Mouse (Mus musculus) erythroid progenitor cell, adult 5-6 weeks (primary cell): ENCODE measurements around the gene Cdr2. TPM values are rescaled to one million over a fixed set of nuclear protein-coding genes. Genes with fewer than 3 reads are reported as not detected.
A peak's percentile ranks its signal among the peaks of the same experiment; 100 is the strongest.
"Not testable (repeated sequence)": the region's sequence is repeated elsewhere in the genome, so short reads cannot be mapped to it uniquely, and the experiment has no call there.

ENCODE experiments used
- ATAC-seq: replicated peaks from 2 replicates; pipeline ENCODE4 v1.8.0; 2016; ENCODE audit warnings: moderate number of reproducible peaks, mild to moderate bottlenecking, moderate TSS enrichment, inconsistent platforms; ENCODE audit not compliant: poor library complexity, low FRiP score, severe bottlenecking
- total RNA-seq, 2 experiments: library from RNA; stranded (forward) in 1 of 2; stranded (reverse) in 1 of 2; fragments of 150-400 nt in 1 of 2; fragments of 186-747, 209-891 nt in 1 of 2; gene quantifications; 2 replicates each; pipeline versions ENCODE4 v1.2.3 to v1.2.4; 2015 to 2017; ENCODE audit warnings: low replicate concordance in 2 of 2

Gene Cdr2
- total RNA-seq (2015; ENCODE audit: low replicate concordance) (226 and 240 TPM in 2 replicates), total RNA-seq (2017; ENCODE audit: low replicate concordance) (362 and 391 TPM in 2 replicates)

- peak; percentile 82 for ATAC-seq
Observed at GRCm38 (mm10) chr7:120982200-120982841, at the start of gene Cdr2, which contains the start of gene Mfsd13b. TSS of gene Cdr2 (minus strand) at chr7:120982312. TSS of gene Mfsd13b (plus strand) at chr7:120982509.

GRCm38 (mm10) chr7:121029947-121030346, 47.8 kb upstream of the Cdr2 start:
- ATAC-seq = not testable (repeated sequence)

- ATAC-seq = no peak
Observed at GRCm38 (mm10) chr7:121026300-121026699, 44.2 kb upstream of the Cdr2 start.

DNA sequence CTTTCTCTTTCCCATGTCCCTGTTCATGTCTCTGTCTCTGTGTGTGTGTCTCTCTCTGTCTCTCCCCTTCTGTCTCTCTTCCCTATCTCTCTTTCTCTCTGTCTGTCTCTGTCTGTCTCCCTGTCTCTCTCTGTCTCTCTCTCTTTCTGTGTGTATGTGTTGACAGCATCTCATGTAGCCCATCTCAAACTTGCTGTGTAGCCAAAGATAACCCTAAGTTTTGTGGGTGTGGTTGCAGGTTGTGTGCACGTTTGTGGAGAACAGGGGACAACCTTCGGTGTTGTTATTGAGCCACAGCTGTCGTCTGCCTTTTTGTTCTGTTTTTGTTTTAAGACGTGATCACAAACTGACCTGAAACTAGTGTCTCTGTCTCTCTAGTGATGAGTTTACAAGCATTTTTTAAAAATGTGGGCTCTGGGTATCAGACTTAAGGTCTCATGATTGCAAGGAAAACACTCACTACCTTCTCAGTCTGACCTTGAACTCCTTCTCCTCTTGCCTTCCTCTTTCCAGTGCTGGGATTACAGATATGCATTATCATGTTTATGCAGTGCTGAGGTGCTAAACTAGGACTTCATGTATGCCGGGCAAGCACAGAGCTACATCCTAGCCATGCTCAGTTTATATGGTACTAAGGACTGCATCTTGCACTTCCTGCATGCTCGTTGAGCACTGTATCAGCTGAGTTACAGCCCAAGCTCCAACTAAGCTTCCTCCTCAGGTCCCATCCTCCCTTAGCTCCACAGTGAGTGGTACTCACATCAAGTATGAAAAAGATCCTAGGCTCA, 43.3 kb upstream of the Cdr2 start:
- no peak for ATAC-seq

DNA sequence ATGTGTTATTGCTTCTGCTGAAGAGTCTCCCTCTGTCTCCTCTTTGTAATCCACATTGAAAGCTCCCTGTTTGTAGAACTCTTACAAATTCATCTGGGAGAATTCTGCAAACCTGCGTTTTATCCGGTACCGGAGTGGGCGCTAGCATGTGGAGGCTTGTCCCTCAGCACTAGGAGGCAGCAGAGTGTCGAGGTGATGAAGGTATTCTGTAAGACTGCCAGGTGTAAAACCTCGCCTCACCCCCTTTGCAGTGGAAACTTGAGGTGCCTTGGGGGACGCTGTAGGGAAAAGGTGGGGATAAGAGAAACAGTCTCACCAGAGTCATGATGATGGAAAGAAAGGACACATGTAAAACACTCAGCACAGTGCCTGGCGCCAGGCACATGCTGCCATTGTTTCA, 38.2 kb upstream of the Cdr2 start:
- no peak for ATAC-seq

GRCm38 (mm10) chr7:121018778-121019177, 36.7 kb upstream of the Cdr2 start:
- no peak for ATAC-seq

DNA sequence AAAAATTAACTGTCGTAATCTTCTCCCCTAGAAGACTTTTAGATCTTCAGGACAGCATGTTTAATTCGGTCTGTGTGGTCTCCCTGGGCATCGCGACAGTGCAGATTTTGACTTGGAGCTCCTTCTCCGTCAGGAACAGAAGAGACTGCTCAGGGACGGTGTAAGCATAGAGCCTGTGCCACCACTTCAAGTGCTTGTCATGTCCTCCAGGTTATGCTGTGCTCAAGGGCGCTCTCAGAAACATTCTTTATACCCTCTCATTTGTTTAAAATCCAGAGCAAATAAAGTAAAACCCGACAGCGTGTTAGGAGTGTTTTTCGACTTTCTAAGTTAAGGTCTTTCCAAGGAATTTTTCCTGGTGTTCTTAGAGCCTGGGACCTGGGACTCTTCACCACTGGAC, 32.4 kb upstream of the Cdr2 start:
- no peak for ATAC-seq

- no peak for ATAC-seq
Observed at GRCm38 (mm10) chr7:121011794-121012689, 29.9 kb upstream of the Cdr2 start.

DNA sequence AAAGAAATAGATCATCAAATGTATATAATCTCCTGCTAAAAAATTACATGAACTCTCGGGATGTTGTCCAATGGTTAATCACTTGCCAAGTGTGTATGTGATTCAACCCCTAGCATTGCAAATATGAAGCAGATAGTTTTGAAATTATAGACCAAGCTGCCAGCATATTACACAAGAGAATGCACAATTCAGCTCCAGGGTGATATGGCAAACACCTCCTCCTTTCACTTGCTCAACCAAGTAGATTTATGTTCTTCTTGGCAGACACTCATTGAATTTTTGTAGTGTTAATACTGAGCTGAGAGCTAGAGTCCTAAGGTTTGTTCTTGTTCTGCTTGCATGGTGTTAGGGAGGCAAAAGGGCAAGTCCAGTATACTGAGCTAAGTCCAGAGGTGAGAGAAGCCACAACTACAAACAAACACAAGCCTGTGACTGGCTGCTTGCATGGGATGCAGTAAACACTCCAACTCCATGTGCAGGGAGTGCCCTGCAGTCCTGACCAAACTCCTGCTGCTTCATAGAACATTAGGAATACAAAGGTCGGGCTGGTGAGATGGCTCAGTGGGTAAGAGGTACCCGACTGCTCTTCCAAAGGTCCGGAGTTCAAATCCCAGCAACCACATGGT, 21.8 kb upstream of the Cdr2 start:
- no peak for ATAC-seq

DNA sequence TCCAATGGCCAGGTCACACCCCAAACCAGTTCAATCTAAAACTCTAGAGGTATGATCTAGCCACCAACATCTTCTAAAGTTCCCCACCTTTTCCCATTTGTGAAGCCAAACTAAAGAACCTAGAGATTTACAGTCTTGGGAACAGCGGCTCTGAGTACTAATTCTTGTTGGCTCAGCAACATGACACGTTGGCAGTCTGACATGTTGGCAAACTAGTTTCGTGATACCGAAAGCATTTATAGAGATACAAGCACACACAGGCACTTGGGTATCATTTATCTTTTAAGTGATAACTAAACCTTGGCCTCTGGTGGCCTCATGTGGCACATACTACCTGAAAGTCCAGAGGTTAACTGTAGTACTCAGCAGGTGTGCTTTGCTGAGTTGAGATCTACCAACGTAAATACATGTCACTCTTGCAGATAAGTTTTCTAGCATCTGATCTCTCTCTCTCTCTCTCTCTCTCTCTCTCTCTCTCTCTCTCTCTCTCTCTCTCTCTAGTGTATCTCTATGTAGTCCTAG, 20.4 kb upstream of the Cdr2 start:
- ATAC-seq = no peak

DNA sequence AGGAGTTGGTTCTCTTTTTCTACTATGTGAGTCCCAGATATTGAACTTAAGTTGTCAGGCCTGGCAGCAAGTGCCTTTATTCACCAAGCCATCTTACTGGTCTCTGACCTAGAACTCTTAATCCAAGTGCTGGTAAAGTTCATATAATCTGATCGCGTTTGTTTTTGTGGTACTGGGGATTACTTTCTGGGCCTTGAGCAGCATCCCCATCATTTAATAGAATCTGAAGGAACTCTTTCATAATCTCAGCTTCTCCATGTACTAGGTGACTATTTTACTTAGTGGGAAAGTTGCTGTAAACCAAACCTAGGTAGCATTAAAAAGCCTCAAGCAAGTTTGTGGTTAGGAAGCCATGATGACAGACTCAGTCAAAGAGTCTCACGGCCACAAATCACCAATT, 19.8 kb upstream of the Cdr2 start:
- no peak for ATAC-seq

GRCm38 (mm10) chr7:121000065-121000822, 18.1 kb upstream of the Cdr2 start:
- ATAC-seq = no peak

- ATAC-seq = no peak
Observed at GRCm38 (mm10) chr7:120999021-120999530, 17.0 kb upstream of the Cdr2 start.

DNA sequence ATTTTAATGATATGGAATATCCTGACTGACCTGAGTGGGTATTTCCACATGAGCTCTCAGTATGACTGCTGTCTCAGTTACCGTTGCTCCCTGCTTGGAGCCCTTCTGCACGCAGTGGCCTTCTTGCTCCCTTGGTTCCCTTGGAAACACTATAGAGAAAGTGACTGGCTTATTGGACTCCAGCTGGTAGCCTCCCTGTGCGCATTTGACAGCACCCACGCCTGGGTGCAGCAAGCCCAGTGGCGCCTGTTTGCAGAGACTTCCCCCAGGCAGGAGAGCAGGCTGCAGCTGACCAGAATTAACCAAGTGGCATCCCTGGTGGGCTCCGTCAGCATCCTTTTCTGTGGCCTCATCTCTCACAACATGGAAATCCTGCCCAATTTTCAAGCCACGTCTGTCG, 9.1 kb upstream of the Cdr2 start:
- no peak for ATAC-seq

GRCm38 (mm10) chr7:120982968-120983367, 856 bp upstream of the Cdr2 start:
- no peak for ATAC-seq

- ATAC-seq = peak; percentile 47
Observed at GRCm38 (mm10) chr7:120980931-120981924, 884 bp downstream of the Cdr2 start.

DNA sequence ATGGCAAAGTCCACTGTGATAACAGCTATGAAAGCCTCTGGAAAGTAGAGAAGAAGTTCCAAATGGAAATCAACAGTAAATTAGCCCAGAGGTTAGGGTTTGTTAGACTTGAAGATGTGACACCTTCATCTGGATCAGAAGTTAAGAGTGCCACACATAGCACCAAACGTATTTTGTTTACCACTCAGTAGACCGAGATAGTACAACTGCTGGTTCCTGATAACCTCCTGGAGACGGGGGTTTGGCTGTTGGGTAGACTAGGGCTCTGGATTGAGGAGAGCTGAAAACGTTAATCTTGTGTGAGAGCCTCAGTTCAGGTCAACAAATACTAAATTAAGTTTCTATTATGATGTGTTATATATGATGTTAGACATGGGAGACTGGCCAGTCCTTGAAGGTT, 2.1 kb downstream of the Cdr2 start:
- ATAC-seq = peak; percentile 66
